Mouse (Mus musculus): ENCODE measurements around the gene Slc25a4. TPM values are rescaled to one million over a fixed set of nuclear protein-coding genes. Genes with fewer than 3 reads are reported as not detected.
"Not testable (repeated sequence)": the region's sequence is repeated elsewhere in the genome, so short reads cannot be mapped to it uniquely, and the experiment has no call there.

Slc25a4 gene
- polyA plus RNA-seq (2015; fragmentation: Nextera tagmentation; extraction: Ambion mirVana) = 513 and 539 TPM in 2 replicates

- H3K9me3 ChIP-seq = no peaks in the 10 kb centered on the region
- H3K4me1 ChIP-seq = peaks cover 35% of the 10 kb centered on the region
- H3K36me3 ChIP-seq = peaks cover 36% of the 10 kb centered on the region
- peak; percentile 99 for ATAC-seq (ENCODE audit: low FRiP score, low read depth)
- no peaks in the 10 kb centered on the region for H3K27me3 ChIP-seq
- H3K4me3 ChIP-seq = peak within 1 kb of the TSS; percentile 81
- H3K27ac ChIP-seq = peak within 1 kb of the TSS; percentile 96
- H3K9ac ChIP-seq = peak within 1 kb of the TSS; percentile 96
- H3K4me2 ChIP-seq (replicated peaks) = peak within 1 kb of the TSS; percentile 89
- under 1% methylated on average over 84 of the region's 84 CpGs for WGBS
These were observed at the start of gene Slc25a4 for GRCm38 (mm10) chr8:46210404-46211315. Gene Slc25a4 (minus strand): TSS chr8:46211284.

DNA sequence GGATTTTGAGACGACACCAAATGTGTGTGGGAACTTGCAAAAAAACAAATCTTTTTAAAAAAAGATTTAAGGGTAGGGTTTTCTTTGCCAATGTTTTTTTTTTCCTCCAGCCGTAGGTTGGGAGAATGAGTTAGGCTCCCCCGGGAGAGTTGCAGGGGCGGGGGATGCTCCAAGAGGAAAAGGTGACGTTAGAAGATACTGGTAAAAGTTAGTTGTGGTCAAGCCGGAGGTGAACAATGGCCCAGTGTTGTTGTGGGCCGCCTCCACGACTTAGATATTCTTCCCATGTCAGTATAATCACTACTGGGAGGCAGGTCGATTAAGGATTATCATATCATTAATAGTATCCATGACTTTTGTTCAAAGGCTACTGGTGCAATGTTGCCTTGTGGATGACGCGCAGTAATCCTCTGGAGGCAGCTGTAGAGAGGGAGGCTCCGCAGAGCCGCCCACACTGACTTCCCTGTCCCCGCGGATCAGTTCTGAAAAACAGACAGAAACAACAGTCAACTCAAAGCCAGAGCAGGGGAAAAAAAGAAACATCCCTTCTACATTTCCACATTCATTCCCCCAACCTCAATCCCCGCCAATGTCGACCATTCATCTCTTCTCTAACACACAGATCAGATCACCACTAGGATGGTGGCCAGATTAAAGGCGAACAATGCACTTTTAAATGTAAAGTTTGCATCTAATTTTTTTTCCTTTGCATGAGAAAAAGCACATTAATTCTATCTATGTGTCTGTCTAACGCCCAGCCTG lies 47.0 kb upstream of the Slc25a4 start:
- WGBS = 53% methylated on average over 19 of the region's 19 CpGs
- H3K4me2 ChIP-seq (replicated peaks) = no peak overlapping the region
- no peak for ATAC-seq (ENCODE audit: low FRiP score, low read depth)
- H3K9me3 ChIP-seq = no peaks in the 10 kb centered on the region
- no peak overlapping the region for H3K27ac ChIP-seq
- no peaks in the 10 kb centered on the region for H3K27me3 ChIP-seq
- no peak overlapping the region for H3K9ac ChIP-seq
- H3K4me3 ChIP-seq = no peak overlapping the region
- no peaks in the 10 kb centered on the region for H3K4me1 ChIP-seq
- no peaks in the 10 kb centered on the region for H3K36me3 ChIP-seq

GRCm38 (mm10) chr8:46252456-46252855 lies 41.4 kb upstream of the Slc25a4 start:
- peak overlapping the region; percentile 37 for H3K4me2 ChIP-seq (replicated peaks)
- H3K36me3 ChIP-seq = no peaks in the 10 kb centered on the region
- no peak overlapping the region for H3K4me3 ChIP-seq
- H3K4me1 ChIP-seq = peaks cover 21% of the 10 kb centered on the region
- ATAC-seq (ENCODE audit: low FRiP score, low read depth) = no peak
- H3K27ac ChIP-seq = no peak overlapping the region
- H3K9me3 ChIP-seq = no peaks in the 10 kb centered on the region
- 53% methylated on average over 13 of the region's 13 CpGs for WGBS
- no peaks in the 10 kb centered on the region for H3K27me3 ChIP-seq
- H3K9ac ChIP-seq = no peak overlapping the region

GRCm38 (mm10) chr8:46251561-46251960 lies 40.5 kb upstream of the Slc25a4 start:
- H3K4me2 ChIP-seq (replicated peaks) = peak overlapping the region; percentile 41
- no peaks in the 10 kb centered on the region for H3K9me3 ChIP-seq
- 36% methylated on average over 10 of the region's 10 CpGs for WGBS
- H3K4me3 ChIP-seq = no peak overlapping the region
- H3K9ac ChIP-seq = no peak overlapping the region
- no peaks in the 10 kb centered on the region for H3K27me3 ChIP-seq
- H3K4me1 ChIP-seq = peaks cover 23% of the 10 kb centered on the region
- H3K36me3 ChIP-seq = no peaks in the 10 kb centered on the region
- no peak for ATAC-seq (ENCODE audit: low FRiP score, low read depth)
- H3K27ac ChIP-seq = no peak overlapping the region

- peaks cover 15% of the 10 kb centered on the region; the same call in 1 of the 2 replicates for H3K4me1 ChIP-seq
- H3K9me3 ChIP-seq = no peaks in the 10 kb centered on the region
- H3K4me2 ChIP-seq (replicated peaks) = no peak overlapping the region
- H3K27ac ChIP-seq = no peak overlapping the region
- WGBS = 81% methylated on average over 11 of the region's 11 CpGs
- H3K4me3 ChIP-seq = no peak overlapping the region
- H3K9ac ChIP-seq = no peak overlapping the region
- no peaks in the 10 kb centered on the region for H3K36me3 ChIP-seq
- no peaks in the 10 kb centered on the region for H3K27me3 ChIP-seq
- ATAC-seq (ENCODE audit: low FRiP score, low read depth) = no peak
These were observed 35.3 kb upstream of the Slc25a4 start for GRCm38 (mm10) chr8:46246346-46246745.

GRCm38 (mm10) chr8:46242946-46243345 lies 31.9 kb upstream of the Slc25a4 start:
- no peak overlapping the region for H3K4me3 ChIP-seq
- H3K27me3 ChIP-seq = peaks cover 18% of the 10 kb centered on the region
- no peak overlapping the region for H3K27ac ChIP-seq
- H3K9ac ChIP-seq = no peak overlapping the region
- no peaks in the 10 kb centered on the region for H3K9me3 ChIP-seq
- no peaks in the 10 kb centered on the region for H3K36me3 ChIP-seq
- ATAC-seq (ENCODE audit: low FRiP score, low read depth) = no peak
- WGBS = 24% methylated on average over 7 of the region's 7 CpGs
- H3K4me1 ChIP-seq = peaks cover 10% of the 10 kb centered on the region; the same call in 1 of the 2 replicates
- H3K4me2 ChIP-seq (replicated peaks) = no peak overlapping the region

- H3K4me2 ChIP-seq (replicated peaks) = no peak overlapping the region
- no peak overlapping the region for H3K9ac ChIP-seq
- no peaks in the 10 kb centered on the region for H3K9me3 ChIP-seq
- ATAC-seq (ENCODE audit: low FRiP score, low read depth) = peak; percentile 73; the same call in 1 of the 2 replicates
- no peaks in the 10 kb centered on the region for H3K36me3 ChIP-seq
- no peak overlapping the region for H3K4me3 ChIP-seq
- peaks cover 18% of the 10 kb centered on the region for H3K27me3 ChIP-seq
- WGBS = 31% methylated on average over 13 of the region's 13 CpGs
- H3K27ac ChIP-seq = no peak overlapping the region
- 0 out of 2 replicates have a peak, but pooled peaks cover 3% of the 10 kb centered on the region for H3K4me1 ChIP-seq
These were observed 30.7 kb upstream of the Slc25a4 start for GRCm38 (mm10) chr8:46241568-46242374.

- Histone ChIP-seq H3K9ac (no peak overlapping the region), H3K27me3 (peaks cover 18% of the 10 kb centered on the region), H3K36me3 (no peaks in the 10 kb centered on the region), H3K4me2 (replicated peaks) (no peak overlapping the region), H3K4me3 (no peak overlapping the region), H3K27ac (no peak overlapping the region), H3K4me1 (no peaks in the 10 kb centered on the region), H3K9me3 (no peaks in the 10 kb centered on the region)
- 42% methylated on average over 7 of the region's 7 CpGs for WGBS
- no peak for ATAC-seq (ENCODE audit: low FRiP score, low read depth)
These were observed 25.5 kb upstream of the Slc25a4 start for GRCm38 (mm10) chr8:46236441-46237223.

DNA sequence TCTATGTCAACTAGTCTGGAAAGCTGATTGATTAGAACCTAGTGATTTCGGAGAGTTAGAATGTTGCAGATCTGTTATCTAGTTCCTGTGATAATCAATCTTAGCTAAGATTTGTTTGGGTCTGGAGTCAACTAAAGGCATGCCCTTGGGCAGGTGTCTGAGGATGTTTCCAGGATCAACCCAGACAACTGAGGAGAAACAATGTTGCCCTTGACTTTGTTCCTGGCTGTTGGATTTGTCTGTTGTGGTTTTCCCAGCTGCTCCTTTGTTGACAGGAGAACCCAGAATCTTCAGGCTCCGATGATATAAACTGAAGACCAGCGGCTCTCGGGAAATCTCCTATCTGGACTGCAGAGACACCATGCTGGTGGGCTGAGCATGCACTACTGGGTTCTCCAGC lies 23.7 kb upstream of the Slc25a4 start:
- Histone ChIP-seq H3K4me3 (no peak overlapping the region), H3K9me3 (no peaks in the 10 kb centered on the region), H3K36me3 (no peaks in the 10 kb centered on the region), H3K4me1 (no peaks in the 10 kb centered on the region), H3K4me2 (replicated peaks) (no peak overlapping the region), H3K27me3 (peaks cover 10% of the 10 kb centered on the region), H3K27ac (no peak overlapping the region), H3K9ac (no peak overlapping the region)
- ATAC-seq (ENCODE audit: low FRiP score, low read depth) = no peak
- 84% methylated on average over 4 of the region's 4 CpGs for WGBS

DNA sequence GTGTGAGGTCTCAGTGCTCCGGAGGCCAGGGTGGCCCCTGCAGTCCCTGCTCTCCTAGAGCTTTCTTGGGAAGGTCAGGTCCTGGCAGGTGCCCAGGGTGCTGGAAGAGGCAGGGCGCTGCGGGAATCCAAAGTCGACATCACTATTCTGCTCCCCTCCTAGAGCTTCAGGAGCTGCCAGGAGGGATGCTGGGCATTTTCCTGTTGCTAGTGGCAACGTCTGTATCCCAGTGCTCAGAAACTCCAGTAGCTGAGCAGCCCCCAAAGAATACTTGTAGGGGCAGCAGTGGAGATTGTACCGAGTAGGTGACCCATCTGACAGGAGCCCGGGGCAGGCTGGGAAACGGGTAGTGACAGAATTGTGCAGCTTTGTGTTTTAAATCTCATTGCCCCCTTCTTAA lies 21.7 kb upstream of the Slc25a4 start:
- no peak overlapping the region for H3K4me3 ChIP-seq
- no peak overlapping the region for H3K4me2 ChIP-seq (replicated peaks)
- WGBS = 56% methylated on average over 8 of the region's 8 CpGs
- no peak overlapping the region for H3K9ac ChIP-seq
- no peaks in the 10 kb centered on the region for H3K4me1 ChIP-seq
- no peak overlapping the region for H3K27ac ChIP-seq
- ATAC-seq (ENCODE audit: low FRiP score, low read depth) = no peak
- no peaks in the 10 kb centered on the region for H3K36me3 ChIP-seq
- H3K27me3 ChIP-seq = no peaks in the 10 kb centered on the region
- no peaks in the 10 kb centered on the region for H3K9me3 ChIP-seq

- H3K4me3 ChIP-seq; H3K9me3 ChIP-seq; H3K4me1 ChIP-seq; H3K27ac ChIP-seq; ATAC-seq (ENCODE audit: low FRiP score, low read depth); H3K36me3 ChIP-seq; H3K9ac ChIP-seq; H3K27me3 ChIP-seq; H3K4me2 ChIP-seq (replicated peaks): not testable (repeated sequence)
- 82% methylated on average over 7 of the region's 7 CpGs for WGBS
These were observed 20.9 kb upstream of the Slc25a4 start for GRCm38 (mm10) chr8:46231968-46232367.

Measured in limb, embryonic 13.5 days (tissue).